Mouse (Mus musculus): Measurements from ENCODE around the gene Gm14393. TPM values are rescaled to one million over a fixed set of nuclear protein-coding genes. Genes with fewer than 3 reads are reported as not detected.

Gm14393 gene
- polyA plus RNA-seq (2012; ENCODE audit: low replicate concordance): not detected in 2 replicates

GRCm38 (mm10) chr2:175067681-175068261 lies at the start of gene Gm14393:
Gm14393 (minus strand) TSS chr2:175067781.

Other genes starting within 250 kb of the Gm14393 start
- gene Gm14444, start 57.5 kb downstream of the Gm14393 start, polyA plus RNA-seq (2012; ENCODE audit: low replicate concordance): not detected in 2 replicates
- not detected in 2 replicates for gene Gm14399, start 74.2 kb upstream of the Gm14393 start, polyA plus RNA-seq (2012; ENCODE audit: low replicate concordance)
- gene Gm14443, start 108.1 kb upstream of the Gm14393 start, polyA plus RNA-seq (2012; ENCODE audit: low replicate concordance): not detected in 2 replicates
- 0.28 and 1.2 TPM in 2 replicates for gene Gm14391, start 139.1 kb upstream of the Gm14393 start, polyA plus RNA-seq (2012; ENCODE audit: low replicate concordance)
- gene Gm14440, start 207.3 kb upstream of the Gm14393 start, polyA plus RNA-seq (2012; ENCODE audit: low replicate concordance): not detected in 2 replicates